Mouse (Mus musculus) ES-E14 (cell line): ENCODE data around the gene Srpk2.

Source experiments
- HCFC1 ChIP-seq: IDR thresholded peaks from 2 replicates; pipeline ENCODE4 v1.6.1; 2012; ENCODE audit warnings: low read length, inconsistent platforms, borderline replicate concordance; ENCODE audit not compliant: insufficient read depth
- ZNF384 ChIP-seq: IDR thresholded peaks from 2 replicates; pipeline ENCODE4 v1.6.1; 2012; ENCODE audit warnings: low read depth, low read length, inconsistent platforms

DNA sequence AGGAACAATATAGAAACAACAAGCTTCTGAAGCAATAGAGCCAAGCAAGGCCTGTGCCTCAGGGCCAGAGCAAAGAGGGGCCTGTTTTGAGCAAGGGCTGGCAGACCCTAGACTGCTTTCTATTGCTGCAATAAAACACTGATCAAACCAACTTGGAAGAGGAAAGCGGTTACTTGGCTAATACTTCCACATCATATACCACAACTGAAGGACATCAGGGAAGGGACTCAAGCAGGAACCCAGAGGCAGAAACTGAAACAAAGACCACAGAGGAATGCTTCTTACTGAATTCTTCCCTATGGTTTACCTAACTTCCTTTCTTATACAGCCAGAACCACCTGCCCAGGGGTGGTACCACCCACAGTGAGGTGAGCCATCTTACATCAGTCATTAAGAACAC, 162.8 kb downstream of the Srpk2 start:
- TF ChIP-seq ZNF384 (no peak), HCFC1 (no peak)
